ENCODE assay signal across 14 mouse cellular contexts in genomic region chr1:171425126-171425525, GRCm38 (mm10). TPM values are rescaled to one million over a fixed set of nuclear protein-coding genes. Genes with fewer than 3 reads are reported as not detected.
A peak's percentile ranks its signal among the peaks of the same experiment; 100 is the strongest.
DNase-seq lines count a peak whose midpoint lies in the region; ATAC-seq and TF ChIP-seq lines count a peak whose summit lies in the region.
"Had no signal": no experiment of that assay in that cellular context is flagged by ENCODE, and none has a peak within 500 bp of the region (broad histone marks: within the 10 kb centered on the region; RNA-seq: fewer than 3 reads in every experiment).

No protein-coding gene starts in this region.

- WGBS in intestine, postnatal 0 days = 27% methylated on average over 4 of the region's 4 CpGs

- no peaks in the 10 kb centered on the region for H3K27me3 ChIP-seq in intestine, postnatal 0 days (replicated peaks; ENCODE audit: control insufficient read depth, insufficient read depth, low read length)
- H3K27me3 ChIP-seq: embryonic facial prominence, embryonic 15.5 days; neural tube, embryonic 15.5 days had no signal

- no peak overlapping the region for H3K9ac ChIP-seq in intestine, postnatal 0 days (ENCODE audit: low read depth, low read length)
- H3K9ac ChIP-seq: embryonic facial prominence, embryonic 15.5 days; neural tube, embryonic 15.5 days had no signal

- H3K4me1 ChIP-seq in intestine, postnatal 0 days (replicated peaks; ENCODE audit: control insufficient read depth, insufficient read depth, low read length) = no peaks in the 10 kb centered on the region
- H3K4me1 ChIP-seq: embryonic facial prominence, embryonic 15.5 days; neural tube, embryonic 15.5 days had no signal

- H3K9me3 ChIP-seq in intestine, postnatal 0 days (ENCODE audit: control insufficient read depth) = no peaks in the 10 kb centered on the region
- H3K9me3 ChIP-seq: G1E; neural tube, embryonic 15.5 days had no signal

- peaks cover 8% of the 10 kb centered on the region; the same call in 1 of the 2 replicates for H3K36me3 ChIP-seq in intestine, postnatal 0 days (ENCODE audit: control insufficient read depth, insufficient read depth)

- H3K27ac ChIP-seq in intestine, postnatal 0 days (ENCODE audit: low read depth, low read length) = no peak overlapping the region
- H3K27ac ChIP-seq: embryonic facial prominence, embryonic 15.5 days; neural tube, embryonic 15.5 days had no signal

- H3K4me2 ChIP-seq in intestine, postnatal 0 days (replicated peaks; ENCODE audit: low read depth) = peak overlapping the region; percentile 35; the same call in 1 of the 2 replicates
- H3K4me2 ChIP-seq: embryonic facial prominence, embryonic 15.5 days; midbrain, embryonic 11.5 days; neural tube, embryonic 15.5 days had no signal

- DNase-seq in heart, adult 11 months = peak; percentile 90
- no peak for DNase-seq in heart, adult 8-10 months (ENCODE audit: low spot score)
- DNase-seq in urinary bladder, postnatal 36 days (ENCODE audit: low spot score in 2 of 2) = peak; percentile 47 to 63
- no peak for DNase-seq in urinary bladder, adult 2 months (ENCODE audit: low spot score)
- DNase-seq in yolk sac, embryonic 10.5 days (ENCODE audit: low spot score) = peak; percentile 62
- no peak for DNase-seq in cerebellum, adult 18-20 months
- no peak for DNase-seq in right cerebral cortex, postnatal 36 days (ENCODE audit: low spot score in 2 of 2)
- DNase-seq: cerebellum, postnatal 14 days; thymus, postnatal 14 days had no signal

- H3K4me3 ChIP-seq in intestine, postnatal 0 days (ENCODE audit: low read depth, low read length) = no peak overlapping the region
- H3K4me3 ChIP-seq: embryonic facial prominence, embryonic 15.5 days; neural tube, embryonic 15.5 days had no signal

- ATAC-seq in intestine, postnatal 0 days = peak; percentile 58

- TF ChIP-seq CTCF in intestine, postnatal 0 days (IDR thresholded peaks at IDR 0.05; ENCODE audit: low read depth) = no peak

RNA-seq across cellular contexts. Expression of gene Tstd1, which starts 6.5 kb away (rescaled TPM):
- 1 to 10 TPM in 3 of 4 experiments, under 1 TPM in 1; 0.75 to 2.0 (median 1.3) TPM for total RNA-seq in heart, adult 8-10 months (2022)
- 5.4 and 8.4 TPM in 2 replicates for polyA plus RNA-seq in urinary bladder, adult 2 months (2012; rRNA removed)
- 1.7 and 2.8 TPM in 2 replicates for polyA plus RNA-seq in intestine, postnatal 0 days (2015; fragmentation: Nextera tagmentation; extraction: Ambion mirVana)

RNA-seq across cellular contexts. Expression of gene F11r, which starts 12.2 kb away (rescaled TPM):
- total RNA-seq in heart, adult 8-10 months (2022) = 10 to 100 TPM; 34.5 to 36.2 (median 35.6) TPM
- polyA plus RNA-seq in urinary bladder, adult 2 months (2012; rRNA removed) = 76.3 and 79.2 TPM in 2 replicates
- 72.5 and 83.1 TPM in 2 replicates for polyA plus RNA-seq in intestine, postnatal 0 days (2015; fragmentation: Nextera tagmentation; extraction: Ambion mirVana)
- polyA plus RNA-seq: G1E had no signal

RNA-seq across cellular contexts. Expression of gene Usf1, which starts 14.0 kb away (rescaled TPM):
- total RNA-seq in heart, adult 8-10 months (2022) = 10 to 100 TPM; 43.0 to 48.4 (median 45.2) TPM
- polyA plus RNA-seq in urinary bladder, adult 2 months (2012; rRNA removed) = 68.7 and 73.4 TPM in 2 replicates
- 35.1 and 36.5 TPM in 2 replicates for polyA plus RNA-seq in intestine, postnatal 0 days (2015; fragmentation: Nextera tagmentation; extraction: Ambion mirVana)

RNA-seq across cellular contexts. Expression of gene Arhgap30, which starts 36.4 kb away (rescaled TPM):
- total RNA-seq in heart, adult 8-10 months (2022) = 1 to 10 TPM; 1.7 to 3.0 (median 2.0) TPM
- polyA plus RNA-seq in urinary bladder, adult 2 months (2012; rRNA removed) = 4.2 and 5.0 TPM in 2 replicates
- polyA plus RNA-seq in intestine, postnatal 0 days (2015; fragmentation: Nextera tagmentation; extraction: Ambion mirVana) = 1.3 TPM in 2 replicates

RNA-seq across cellular contexts. Expression of gene Nectin4, which starts 55.2 kb away (rescaled TPM):
- under 1 TPM in 3 of 4 experiments, not detected in 1; 0.11 to 0.38 (median 0.25) TPM for total RNA-seq in heart, adult 8-10 months (2022)
- 35.1 and 39.2 TPM in 2 replicates for polyA plus RNA-seq in urinary bladder, adult 2 months (2012; rRNA removed)
- 0.38 and 0.48 TPM in 2 replicates for polyA plus RNA-seq in intestine, postnatal 0 days (2015; fragmentation: Nextera tagmentation; extraction: Ambion mirVana)
- total RNA-seq: G1E had no signal

Comparison
In these comparisons a context has a peak if more than half of its experiments do, and no peak if none do; other contexts are left out.
1. DNase-seq: peak in heart, adult 11 months (single experiment), urinary bladder, postnatal 36 days (2 of 2) and yolk sac, embryonic 10.5 days (single experiment); none in heart, adult 8-10 months (single experiment), urinary bladder, adult 2 months (single experiment), cerebellum, adult 18-20 months (0 of 2) and right cerebral cortex, postnatal 36 days (0 of 2).